Mouse (Mus musculus) ES-Bruce4 (cell line): ENCODE results near the gene Psmd7. TPM values are rescaled to one million over a fixed set of nuclear protein-coding genes. Genes with fewer than 3 reads are reported as not detected.

Experiments
- H3K27ac ChIP-seq: 2 replicates; pipeline ENCODE4 v1.5.1; 2012; ENCODE audit warnings: low read length, inconsistent platforms; ENCODE audit not compliant: insufficient read depth
- H3K27me3 ChIP-seq: 2 replicates; pipeline ENCODE4 v1.6.1; 2012; ENCODE audit warnings: mild to moderate bottlenecking, low read length, inconsistent platforms; ENCODE audit not compliant: control insufficient read depth, poor library complexity, insufficient read depth, severe bottlenecking
- H3K36me3 ChIP-seq: 2 replicates; pipeline ENCODE4 v1.6.1; 2012; ENCODE audit warnings: inconsistent platforms, mild to moderate bottlenecking, low read length, moderate library complexity; ENCODE audit not compliant: control insufficient read depth, poor library complexity, insufficient read depth, severe bottlenecking
- H3K4me1 ChIP-seq: one replicate; pipeline ENCODE4 v1.8.1; 2011; ENCODE audit warnings: low read length; ENCODE audit not compliant: control insufficient read depth, insufficient read depth
- H3K4me3 ChIP-seq: 2 replicates; pipeline ENCODE4 v1.5.1; 2011; ENCODE audit warnings: low read depth, mild to moderate bottlenecking, low read length
- H3K9ac ChIP-seq: 2 replicates; pipeline ENCODE4 v1.6.1; 2012; ENCODE audit warnings: low read depth, mild to moderate bottlenecking, inconsistent platforms; ENCODE audit not compliant: poor library complexity, severe bottlenecking
- H3K9me3 ChIP-seq: replicated peaks from 2 replicates; pipeline ENCODE4 v1.6.1; 2012; ENCODE audit warnings: mild to moderate bottlenecking, low read length, inconsistent platforms; ENCODE audit not compliant: control insufficient read depth, poor library complexity, insufficient read depth, severe bottlenecking
- CTCF ChIP-seq: IDR thresholded peaks from one replicate; pipeline ENCODE4 v1.8.1; 2011; ENCODE audit warnings: low read depth, low read length
- EP300 ChIP-seq: IDR thresholded peaks from 2 replicates; pipeline ENCODE4 v1.6.1; 2011; ENCODE audit warnings: low read depth, low read length; ENCODE audit not compliant: insufficient read depth
- POLR2A ChIP-seq: IDR thresholded peaks from one replicate; pipeline ENCODE4 v1.8.1; 2011; ENCODE audit warnings: low read length; ENCODE audit not compliant: insufficient read depth
- polyA plus RNA-seq: library from polyadenylated mRNA; stranded (reverse); fragments of >200 nt; gene quantifications from 2 replicates; pipeline ENCODE4 v1.2.4, GENCODE M21; 2011; ENCODE audit warnings: low read depth; ENCODE audit not compliant: missing spikeins, insufficient read depth, insufficient read length

Gene Psmd7
- polyA plus RNA-seq, 1 experiment = 183 TPM

DNA sequence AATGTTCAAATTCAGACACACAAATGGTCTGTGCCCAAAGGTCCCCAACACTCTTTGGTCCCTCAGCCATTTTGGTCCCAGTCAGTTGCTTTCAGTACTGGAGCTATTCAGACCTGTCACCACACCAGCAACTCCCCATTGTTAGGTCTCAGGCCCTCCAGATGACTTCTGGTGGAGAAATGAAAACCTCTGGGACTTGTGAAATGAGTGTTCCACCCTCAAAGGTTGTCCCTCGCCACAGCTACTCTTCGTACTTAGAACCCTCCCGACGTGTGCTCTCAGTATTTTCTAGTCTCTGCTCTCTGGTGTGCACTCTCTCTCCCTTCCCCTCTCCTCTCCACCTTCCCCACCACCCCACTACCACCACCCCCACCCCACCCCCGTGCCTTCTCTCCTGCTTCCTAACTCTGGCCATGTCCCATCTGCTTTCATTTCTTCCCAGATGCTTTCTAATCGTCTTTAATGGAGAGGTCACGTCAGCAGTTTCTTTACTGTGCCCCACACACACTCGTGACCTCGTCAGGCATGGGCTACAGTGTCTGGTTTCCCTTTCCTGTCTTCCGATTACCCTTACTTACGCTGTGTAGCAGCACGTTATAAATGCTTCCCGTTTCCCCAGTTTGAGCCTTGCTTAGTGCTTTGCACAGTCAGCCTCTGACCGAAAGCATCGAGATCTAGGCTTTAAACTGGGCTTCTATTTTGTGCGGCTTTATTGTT lies 27.3 kb downstream of the Psmd7 start:
- Histone ChIP-seq H3K4me3 (no peak overlapping the region), H3K27me3 (no peaks in the 10 kb centered on the region), H3K36me3 (no peaks in the 10 kb centered on the region), H3K27ac (no peak overlapping the region), H3K9ac (no peak overlapping the region), H3K9me3 (no peaks in the 10 kb centered on the region), H3K4me1 (no peaks in the 10 kb centered on the region)
- TF ChIP-seq EP300 = no peak

DNA sequence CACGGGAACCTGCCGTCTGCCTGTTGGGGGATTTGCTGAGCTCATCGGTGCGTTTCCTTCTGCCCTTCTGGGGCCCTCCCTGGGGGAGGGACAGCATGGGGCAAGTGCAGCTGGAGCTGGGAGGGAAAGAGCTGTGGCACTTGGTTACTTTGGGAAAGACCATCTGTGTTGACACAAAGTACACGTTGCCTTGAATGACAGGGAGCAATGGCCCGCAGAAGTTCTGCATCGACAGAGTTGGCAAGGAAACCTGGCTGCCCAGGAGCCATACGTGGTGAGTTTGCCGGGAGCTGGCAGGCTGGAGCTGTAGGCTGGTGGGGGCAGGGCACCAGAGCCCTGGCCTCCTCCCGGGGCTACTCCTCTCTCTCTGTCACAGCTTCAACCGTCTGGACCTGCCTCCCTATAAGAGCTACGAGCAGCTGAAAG lies 31.7 kb downstream of the Psmd7 start:
- Histone ChIP-seq H3K27ac (no peak overlapping the region), H3K27me3 (no peaks in the 10 kb centered on the region), H3K9ac (no peak overlapping the region), H3K4me3 (no peak overlapping the region), H3K4me1 (no peaks in the 10 kb centered on the region), H3K36me3 (no peaks in the 10 kb centered on the region), H3K9me3 (no peaks in the 10 kb centered on the region)
- TF ChIP-seq POLR2A (no peak), CTCF (no peak), EP300 (no peak)

DNA sequence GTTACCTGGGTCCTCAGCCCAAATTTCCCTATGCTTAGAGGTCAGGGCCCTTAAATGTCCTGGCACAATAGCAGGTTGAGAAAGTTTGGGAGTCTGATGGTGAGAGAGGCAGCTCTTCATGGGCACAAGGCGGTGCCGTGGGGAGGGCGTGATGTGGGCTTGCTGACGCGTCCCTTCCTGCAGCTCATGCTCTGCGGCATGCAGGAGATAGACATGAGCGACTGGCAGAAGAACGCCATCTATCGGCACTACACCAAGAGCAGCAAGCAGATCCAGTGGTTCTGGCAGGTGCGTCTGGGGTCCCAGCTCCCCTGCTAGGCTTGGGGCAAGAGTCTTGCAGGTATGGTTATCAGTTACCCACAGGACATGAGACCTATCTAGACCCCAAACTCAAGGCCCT lies 33.0 kb downstream of the Psmd7 start:
- Histone ChIP-seq H3K27ac (no peak overlapping the region), H3K4me1 (no peaks in the 10 kb centered on the region), H3K36me3 (no peaks in the 10 kb centered on the region), H3K27me3 (no peaks in the 10 kb centered on the region), H3K9me3 (no peaks in the 10 kb centered on the region), H3K9ac (no peak overlapping the region), H3K4me3 (no peak overlapping the region)
- TF ChIP-seq CTCF (peak; percentile 68), EP300 (no peak), POLR2A (no peak)

DNA sequence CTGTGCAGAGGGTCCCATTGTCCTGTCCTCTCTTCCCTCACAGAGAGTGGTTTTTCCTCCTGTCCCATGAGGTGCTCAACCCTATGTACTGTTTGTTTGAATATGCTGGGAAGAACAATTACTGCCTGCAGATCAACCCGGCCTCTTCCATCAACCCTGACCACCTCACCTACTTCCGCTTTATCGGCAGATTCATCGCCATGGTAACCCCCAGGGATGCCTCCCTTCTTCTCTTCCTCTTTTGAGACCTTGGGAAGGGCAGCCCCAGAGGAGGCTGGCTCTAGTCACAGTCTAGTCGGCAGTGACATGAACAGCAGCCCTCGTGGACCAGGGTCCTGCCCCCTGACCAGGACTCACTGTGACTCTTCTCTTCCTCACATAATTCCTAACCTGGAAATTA lies 36.0 kb downstream of the Psmd7 start:
- Histone ChIP-seq H3K9me3 (no peaks in the 10 kb centered on the region), H3K27me3 (no peaks in the 10 kb centered on the region), H3K27ac (no peak overlapping the region), H3K4me3 (no peak overlapping the region), H3K36me3 (no peaks in the 10 kb centered on the region), H3K9ac (no peak overlapping the region), H3K4me1 (no peaks in the 10 kb centered on the region)
- TF ChIP-seq CTCF = no peak
- TF ChIP-seq EP300 = no peak
- TF ChIP-seq POLR2A = no peak

DNA sequence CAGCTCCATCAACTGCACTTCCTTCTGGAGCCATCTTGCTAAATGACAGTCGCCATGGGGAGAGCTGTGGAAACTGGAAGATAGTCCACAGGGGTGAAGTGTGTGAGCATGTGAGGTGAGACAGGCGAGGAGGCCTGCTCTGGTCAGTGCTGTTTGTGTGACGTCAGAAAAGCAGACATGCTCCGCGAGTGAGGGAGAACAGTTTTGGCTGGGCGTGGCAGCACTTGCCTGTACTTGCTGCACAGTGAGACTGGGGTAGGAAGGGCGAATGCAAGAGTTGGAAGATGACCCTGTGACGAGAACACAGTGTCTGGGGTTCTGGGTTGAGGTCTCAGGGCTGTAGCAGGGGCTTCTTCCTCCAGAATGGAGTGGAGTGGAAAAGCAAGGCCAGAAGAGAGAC lies 41.4 kb downstream of the Psmd7 start:
- no peak for TF ChIP-seq CTCF
- Histone ChIP-seq H3K9ac (0 out of 2 replicates have a peak overlapping the region, but pooled peaks have one; percentile 6), H3K4me3 (peak overlapping the region; percentile 5; the same call in 1 of the 2 replicates), H3K27ac (no peak overlapping the region), H3K9me3 (no peaks in the 10 kb centered on the region), H3K4me1 (no peaks in the 10 kb centered on the region), H3K36me3 (no peaks in the 10 kb centered on the region), H3K27me3 (no peaks in the 10 kb centered on the region)

DNA sequence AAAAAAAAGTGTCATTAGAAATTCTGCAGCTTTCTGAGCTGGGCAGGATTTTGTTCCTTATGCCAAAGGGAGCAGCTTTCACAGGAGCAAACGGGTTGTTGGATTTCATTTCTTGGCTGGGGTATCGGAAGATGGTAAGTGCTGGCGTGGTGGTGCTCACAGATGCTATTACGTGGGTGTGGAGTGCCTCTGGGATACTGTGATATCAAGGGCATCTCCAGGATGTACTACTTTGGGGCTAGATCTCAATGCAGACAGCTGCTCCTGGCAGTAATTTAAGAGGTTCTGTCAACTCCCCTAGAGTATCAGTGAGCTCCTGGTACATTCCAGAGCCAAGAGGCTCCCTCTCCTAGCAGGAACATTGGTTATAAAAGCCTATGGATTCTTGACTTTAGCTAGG lies 42.1 kb downstream of the Psmd7 start:
- no peaks in the 10 kb centered on the region for H3K27me3 ChIP-seq
- H3K9me3 ChIP-seq = no peaks in the 10 kb centered on the region
- no peak overlapping the region for H3K9ac ChIP-seq
- no peaks in the 10 kb centered on the region for H3K4me1 ChIP-seq
- peak overlapping the region; percentile 5; the same call in 1 of the 2 replicates for H3K4me3 ChIP-seq
- H3K27ac ChIP-seq = no peak overlapping the region
- H3K36me3 ChIP-seq = no peaks in the 10 kb centered on the region
- TF ChIP-seq POLR2A (no peak), CTCF (no peak), EP300 (no peak)
